Mouse (Mus musculus): ENCODE measurements around the gene Csnk2b. TPM values are rescaled to one million over a fixed set of nuclear protein-coding genes. Genes with fewer than 3 reads are reported as not detected.

Csnk2b gene
- total RNA-seq (2023), result 118 TPM

GRCm38 (mm10) chr17:35121871-35122303 is at the start of gene Csnk2b:
Csnk2b (minus strand) TSS chr17:35122053.

GRCm38 (mm10) chr17:35164568-35165450 is 43.0 kb upstream of the Csnk2b start, which contains the start of gene Prrc2a:
Prrc2a (minus strand) TSS chr17:35164897.

GRCm38 (mm10) chr17:35134801-35135590 is 13.1 kb upstream of the Csnk2b start, which contains the start of gene Bag6:
Bag6 (plus strand) TSS chr17:35135178.

GRCm38 (mm10) chr17:35131500-35132173 is 9.8 kb upstream of the Csnk2b start, which contains the start of gene Apom:
Apom (minus strand) TSS chr17:35132050.

GRCm38 (mm10) chr17:35126206-35126611 is 4.4 kb upstream of the Csnk2b start, which contains the start of gene D17H6S53E:
D17H6S53E (plus strand) TSS chr17:35126373.

GRCm38 (mm10) chr17:35121143-35121799 is 582 bp downstream of the Csnk2b start, which contains the start of gene Gpank1:
Gpank1 (plus strand) TSS chr17:35121455.

GRCm38 (mm10) chr17:35115046-35116019 is 6.5 kb downstream of the Csnk2b start, which contains the start of gene Ly6g5b:
Ly6g5b (minus strand) TSS chr17:35115428.

GRCm38 (mm10) chr17:35108097-35108496 is 13.8 kb downstream of the Csnk2b start, which contains the start of gene Ly6g5c:
Ly6g5c (plus strand) TSS chr17:35108279.

GRCm38 (mm10) chr17:35088825-35089644 is 32.8 kb downstream of the Csnk2b start, which contains the start of gene Abhd16a:
Abhd16a (plus strand) TSS chr17:35089263.

GRCm38 (mm10) chr17:35085208-35085865 is 36.5 kb downstream of the Csnk2b start, which contains the start of gene Ly6g6f:
Ly6g6f (minus strand) TSS chr17:35085610.

GRCm38 (mm10) chr17:35077786-35078233 is 44.0 kb downstream of the Csnk2b start, which contains the start of gene Ly6g6d:
Ly6g6d (minus strand) TSS chr17:35078065.

GRCm38 (mm10) chr17:35076507-35077176 is 45.2 kb downstream of the Csnk2b start, which contains the start of gene Ly6g6e:
Ly6g6e (plus strand) TSS chr17:35076902.

Other genes starting within 250 kb of the Csnk2b start
- gene Zbtb12, start 242.6 kb downstream of the Csnk2b start, total RNA-seq (2023), result 4.4 TPM
- 0.38 TPM for gene Gm20547, start 240.0 kb downstream of the Csnk2b start, total RNA-seq (2023)
- 1.6 TPM for gene C2, start 223.8 kb downstream of the Csnk2b start, total RNA-seq (2023)
- gene Ehmt2, start 223.6 kb downstream of the Csnk2b start, total RNA-seq (2023), result 113 TPM
- not detected for gene Slc44a4, start 207.6 kb downstream of the Csnk2b start, total RNA-seq (2023)
- gene Neu1, start 190.8 kb downstream of the Csnk2b start, total RNA-seq (2023), result 44.2 TPM
- gene Hspa1b, start 162.8 kb downstream of the Csnk2b start, total RNA-seq (2023), result 97.6 TPM
- not detected for gene Gm20481, start 152.1 kb downstream of the Csnk2b start, total RNA-seq (2023)
- 57.4 TPM for gene Hspa1a, start 149.9 kb downstream of the Csnk2b start, total RNA-seq (2023)
- not detected for gene Hspa1l, start 149.3 kb downstream of the Csnk2b start, total RNA-seq (2023)
- gene Lsm2, start 140.2 kb downstream of the Csnk2b start, total RNA-seq (2023), result 24.0 TPM
- 85.0 TPM for gene Vars, start 121.1 kb downstream of the Csnk2b start, total RNA-seq (2023)
- gene Vwa7, start 105.5 kb downstream of the Csnk2b start, total RNA-seq (2023), result not detected
- gene Sapcd1, start 94.0 kb downstream of the Csnk2b start, total RNA-seq (2023), result 1.4 TPM
- 3.2 TPM for gene Msh5, start 75.3 kb downstream of the Csnk2b start, total RNA-seq (2023)
- 137 TPM for gene Clic1, start 72.1 kb downstream of the Csnk2b start, total RNA-seq (2023)
- 0.70 TPM for gene Ddah2, start 63.0 kb downstream of the Csnk2b start, total RNA-seq (2023)
- gene Ly6g6c, start 56.7 kb downstream of the Csnk2b start, total RNA-seq (2023), result not detected
- gene Mpig6b, start 55.9 kb downstream of the Csnk2b start, total RNA-seq (2023), result not detected
- not detected for gene Ly6g6e, start 45.2 kb downstream of the Csnk2b start, total RNA-seq (2023)
- not detected for gene Ly6g6d, start 44.0 kb downstream of the Csnk2b start, total RNA-seq (2023)
- not detected for gene Ly6g6f, start 36.4 kb downstream of the Csnk2b start, total RNA-seq (2023)
- gene Abhd16a, start 32.8 kb downstream of the Csnk2b start, total RNA-seq (2023), result 60.6 TPM
- gene Ly6g5c, start 13.8 kb downstream of the Csnk2b start, total RNA-seq (2023), result not detected
- gene Ly6g5b, start 6.6 kb downstream of the Csnk2b start, total RNA-seq (2023), result 1.5 TPM
- 28.7 TPM for gene Gpank1, start 598 bp downstream of the Csnk2b start, total RNA-seq (2023)
- 15.3 TPM for gene D17H6S53E, start 4.3 kb upstream of the Csnk2b start, total RNA-seq (2023)
- not detected for gene Apom, start 10.0 kb upstream of the Csnk2b start, total RNA-seq (2023)
- 487 TPM for gene Bag6, start 13.1 kb upstream of the Csnk2b start, total RNA-seq (2023)
- gene Prrc2a, start 42.8 kb upstream of the Csnk2b start, total RNA-seq (2023), result 292 TPM
- gene Aif1, start 54.0 kb upstream of the Csnk2b start, total RNA-seq (2023), result 8.6 TPM
- 9.5 TPM for gene Lst1, start 66.4 kb upstream of the Csnk2b start, total RNA-seq (2023)
- 417 TPM for gene Ltb, start 72.4 kb upstream of the Csnk2b start, total RNA-seq (2023)
- 11.3 TPM for gene Tnf, start 80.0 kb upstream of the Csnk2b start, total RNA-seq (2023)
- gene Lta, start 83.3 kb upstream of the Csnk2b start, total RNA-seq (2023), result 15.7 TPM
- gene Gm16181, start 98.8 kb upstream of the Csnk2b start, total RNA-seq (2023), result not detected
- gene Atp6v1g2, start 111.6 kb upstream of the Csnk2b start, total RNA-seq (2023), result 1.00 TPM
- gene Nfkbil1, start 113.7 kb upstream of the Csnk2b start, total RNA-seq (2023), result 9.4 TPM
- gene Ddx39b, start 119.7 kb upstream of the Csnk2b start, total RNA-seq (2023), result 422 TPM
- gene H2-D1, start 140.7 kb upstream of the Csnk2b start, total RNA-seq (2023), result 2,346 TPM
- 12.5 TPM for gene H2-Q1, start 198.4 kb upstream of the Csnk2b start, total RNA-seq (2023)
- gene H2-Q2, start 220.2 kb upstream of the Csnk2b start, total RNA-seq (2023), result 9.6 TPM